Mouse (Mus musculus) heart, postnatal 10 days (tissue): Measurements from ENCODE around the gene Clasp1. TPM values are rescaled to one million over a fixed set of nuclear protein-coding genes. Genes with fewer than 3 reads are reported as not detected.

Experiments
- DNase-seq, 2 experiments: peaks; one replicate each; pipeline ENCODE4 v3.0.0; 2021
- intact Hi-C: fragments of 180-260 bp; cut with DNase I; formaldehyde crosslinking; loops from one replicate; pipeline ENCODE4 v1.15.1; 2025
- total RNA-seq, 2 experiments: library from RNA; stranded (reverse); gene quantifications; 2 replicates each; pipeline ENCODE4 v1.2.3; 2021

Clasp1 gene
- total RNA-seq = 100 to 1,000 TPM; 341 to 384 TPM

- intact Hi-C loops = loop anchor here (1.0 to 5.0 kb wide), 3 partner anchors 20 to 70 kb away; partner anchors contain the start of gene Nifk
- peak; percentile 95 to 96 for DNase-seq
Measured at GRCm38 (mm10) chr1:118388757-118389453, at the start of gene Clasp1. Clasp1 (plus strand) TSS chr1:118389058.

GRCm38 (mm10) chr1:118343649-118344435, 45.0 kb upstream of the Clasp1 start:
- no peak for DNase-seq
- intact Hi-C loops = loop anchor here (2.0 kb wide), 1 partner anchor 15 kb away; no protein-coding TSS in a partner anchor

GRCm38 (mm10) chr1:118349922-118350321, 38.9 kb upstream of the Clasp1 start:
- intact Hi-C loops = no loop called here
- no peak for DNase-seq

GRCm38 (mm10) chr1:118359071-118359761, 29.6 kb upstream of the Clasp1 start:
- intact Hi-C loops = loop anchor here (2.0 kb wide), 1 partner anchor 16 kb away; no protein-coding TSS in a partner anchor

GRCm38 (mm10) chr1:118367970-118368369, 20.9 kb upstream of the Clasp1 start:
- intact Hi-C loops = loop anchor here (2.0 kb wide), 1 partner anchor 21 kb away; the partner anchor contains the start of gene Clasp1
- no peak for DNase-seq

More at GRCm38 (mm10) chr1:118359071-118359761, 29.6 kb upstream of the Clasp1 start:
- DNase-seq = peak; percentile 75 to 78

GRCm38 (mm10) chr1:118368721-118369461, 20.0 kb upstream of the Clasp1 start:
- DNase-seq = peak in 1 of 2 experiments; percentile 15
- intact Hi-C loops = loop anchor here (2.0 kb wide), 1 partner anchor 20 kb away; the partner anchor contains the start of gene Clasp1

- no peak for DNase-seq
- intact Hi-C loops = no loop called here
Measured at GRCm38 (mm10) chr1:118377784-118378183, 11.1 kb upstream of the Clasp1 start.

GRCm38 (mm10) chr1:118380105-118380786, 8.6 kb upstream of the Clasp1 start:
- intact Hi-C loops = no loop called here
- DNase-seq = no peak

GRCm38 (mm10) chr1:118388127-118388756, 616 bp upstream of the Clasp1 start:
- intact Hi-C loops = loop anchor here (1.0 to 5.0 kb wide), 3 partner anchors 19 to 71 kb away; partner anchors contain the start of gene Nifk
- DNase-seq = peak; percentile 78 to 89

- intact Hi-C loops = loop anchor here (2.0 to 5.0 kb wide), 2 partner anchors 21 to 67 kb away; partner anchors contain the start of gene Nifk
- no peak for DNase-seq
Measured at GRCm38 (mm10) chr1:118389454-118390265, 802 bp downstream of the Clasp1 start.

- intact Hi-C loops = no loop called here
Measured at GRCm38 (mm10) chr1:118390266-118390660, 1.4 kb downstream of the Clasp1 start.

GRCm38 (mm10) chr1:118390871-118391387, 2.1 kb downstream of the Clasp1 start:
- intact Hi-C loops = no loop called here
- DNase-seq = no peak

More at GRCm38 (mm10) chr1:118390266-118390660, 1.4 kb downstream of the Clasp1 start:
- DNase-seq = peak in 1 of 2 experiments; percentile 20

GRCm38 (mm10) chr1:118392246-118392645, 3.4 kb downstream of the Clasp1 start:
- intact Hi-C loops = no loop called here

GRCm38 (mm10) chr1:118393916-118394315, 5.1 kb downstream of the Clasp1 start:
- DNase-seq = no peak
- intact Hi-C loops = no loop called here

More at GRCm38 (mm10) chr1:118392246-118392645, 3.4 kb downstream of the Clasp1 start:
- no peak for DNase-seq

GRCm38 (mm10) chr1:118397866-118398265, 9.0 kb downstream of the Clasp1 start:
- no peak for DNase-seq
- intact Hi-C loops = no loop called here

GRCm38 (mm10) chr1:118398567-118398966, 9.7 kb downstream of the Clasp1 start:
- intact Hi-C loops = no loop called here
- DNase-seq = no peak

- no peak for DNase-seq
- intact Hi-C loops = no loop called here
Measured at GRCm38 (mm10) chr1:118399625-118400310, 10.9 kb downstream of the Clasp1 start.
